Mouse (Mus musculus) liver, adult 2 months (tissue): ENCODE data around the gene Dynll1.

ENCODE experiments used
- CTCF ChIP-seq: fragments of 200-500 bp; IDR thresholded peaks from 2 replicates; pipeline ENCODE4 v1.5.1; 2011; ENCODE audit warnings: low read depth, low read length, control low read depth
- POLR2A ChIP-seq: fragments of 200-500 bp; IDR thresholded peaks from 2 replicates; pipeline ENCODE4 v1.6.1; 2011; ENCODE audit warnings: low read length, control low read depth; ENCODE audit not compliant: insufficient read depth; ENCODE audit errors: extremely low read depth

- TF ChIP-seq CTCF (no peak), POLR2A (no peak)
These were observed 27.1 kb upstream of the Dynll1 start for GRCm38 (mm10) chr5:115327610-115328548.
